Mouse (Mus musculus) thymus, adult 2 months (tissue): ENCODE measurements around the gene Gm10153. TPM values are rescaled to one million over a fixed set of nuclear protein-coding genes. Genes with fewer than 3 reads are reported as not detected.
"Not testable (repeated sequence)": the region's sequence is repeated elsewhere in the genome, so short reads cannot be mapped to it uniquely, and the experiment has no call there.

Experiments used
- DNase-seq: peaks from one replicate; pipeline ENCODE4 v3.0.0; 2021
- H3K27ac ChIP-seq: fragments of 200-500 bp; 2 replicates; pipeline ENCODE4 v1.5.1; 2012; ENCODE audit warnings: low read length, control low read depth; ENCODE audit not compliant: control insufficient read depth, insufficient read depth
- H3K27me3 ChIP-seq: fragments of 200-500 bp; 2 replicates; pipeline ENCODE4 v1.6.1; 2012; ENCODE audit warnings: mild to moderate bottlenecking, low read length, moderate library complexity, mixed read lengths; ENCODE audit not compliant: control insufficient read depth, insufficient read depth
- H3K36me3 ChIP-seq: fragments of 200-500 bp; 2 replicates; pipeline ENCODE4 v1.6.1; 2012; ENCODE audit warnings: mild to moderate bottlenecking, low read length, moderate library complexity; ENCODE audit not compliant: control insufficient read depth, insufficient read depth
- H3K4me1 ChIP-seq: fragments of 200-500 bp; replicated peaks from 2 replicates; pipeline ENCODE4 v1.6.1; 2012; ENCODE audit warnings: low read length; ENCODE audit not compliant: control insufficient read depth, insufficient read depth
- H3K4me3 ChIP-seq: fragments of 200-500 bp; 2 replicates; pipeline ENCODE4 v1.5.1; 2012; ENCODE audit warnings: mild to moderate bottlenecking, low read length, control low read depth, moderate library complexity; ENCODE audit not compliant: control insufficient read depth, insufficient read depth
- CTCF ChIP-seq: fragments of 200-500 bp; IDR thresholded peaks from 2 replicates; pipeline ENCODE4 v1.5.1; 2012; ENCODE audit warnings: mild to moderate bottlenecking, control low read depth, low read length, moderate library complexity, borderline replicate concordance; ENCODE audit not compliant: control insufficient read depth, poor library complexity, insufficient read depth; ENCODE audit errors: extremely low read depth
- POLR2A ChIP-seq: fragments of 200-500 bp; IDR thresholded peaks from 2 replicates; pipeline ENCODE4 v1.6.1; 2012; ENCODE audit warnings: mild to moderate bottlenecking, low read length, control low read depth, moderate library complexity; ENCODE audit not compliant: control insufficient read depth, poor library complexity, insufficient read depth; ENCODE audit errors: extremely low read depth
- WGBS: fragments of 180-500 bp; shearing (Covaris S2); methylation state at CpG from one replicate; pipeline ENCODE4 v1.1.7; 2018; 5-methylcytosine and 5-hydroxymethylcytosine counted together
- polyA plus RNA-seq: library from polyadenylated mRNA; depleted of rRNA; stranded (reverse); fragments of >200 nt; gene quantifications from 2 replicates; pipeline ENCODE4 v1.2.3, GENCODE M21; 2012

Gene Gm10153
- polyA plus RNA-seq, 1 experiment, result not detected

DNA sequence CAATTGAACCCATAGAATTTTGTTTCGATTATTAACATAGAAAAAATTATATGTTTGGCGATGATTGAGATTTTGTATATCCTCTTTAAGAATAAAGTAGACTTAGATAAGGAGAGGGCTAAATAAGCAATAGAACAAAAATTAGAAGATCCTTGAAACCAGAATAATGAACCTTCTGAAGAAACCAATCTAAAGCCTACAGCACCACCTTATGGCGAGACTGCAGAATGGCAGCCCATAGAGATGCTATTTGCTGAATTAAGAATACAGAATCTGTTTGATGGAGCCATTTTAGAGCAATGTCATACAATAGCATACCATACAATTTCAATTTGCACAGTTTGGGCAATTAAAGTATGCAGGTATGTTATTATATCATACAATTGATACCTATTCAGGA is 20.4 kb downstream of the Gm10153 start:
- TF ChIP-seq POLR2A, result no peak
- TF ChIP-seq CTCF, result no peak
- 52% methylated on average over 3 of the region's 3 CpGs for WGBS
- Histone ChIP-seq H3K27me3 (no peaks in the 10 kb centered on the region), H3K4me1 (no peaks in the 10 kb centered on the region), H3K36me3 (no peaks in the 10 kb centered on the region), H3K27ac (no peak overlapping the region), H3K4me3 (no peak overlapping the region)
- no peak for DNase-seq

DNA sequence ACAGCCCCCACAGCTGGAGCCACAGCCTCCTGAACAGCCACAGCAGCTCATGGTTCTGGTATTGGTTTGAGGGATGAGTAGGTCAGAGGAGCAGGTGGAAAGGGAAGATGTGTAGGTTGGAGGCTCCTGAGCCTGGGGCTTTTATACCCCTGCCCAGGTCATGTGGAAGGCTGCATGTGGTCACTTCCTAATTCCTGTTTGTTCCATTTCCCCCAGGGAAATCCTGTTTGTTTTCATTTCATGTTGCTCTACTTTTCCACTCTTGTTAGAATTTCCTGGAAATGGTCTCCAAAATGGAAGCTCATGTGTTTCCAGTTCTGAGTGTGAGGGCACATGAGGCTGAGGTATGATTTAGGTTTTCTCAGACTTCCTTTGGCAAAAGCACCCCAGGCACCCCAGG is 24.6 kb downstream of the Gm10153 start, which contains the start of gene Gm4553:
Gm4553 (minus strand) TSS at position 101 of the 400 bp plus-strand sequence.
- not testable (repeated sequence) for H3K4me3 ChIP-seq, H3K27ac ChIP-seq, H3K36me3 ChIP-seq, H3K27me3 ChIP-seq, DNase-seq, H3K4me1 ChIP-seq

DNA sequence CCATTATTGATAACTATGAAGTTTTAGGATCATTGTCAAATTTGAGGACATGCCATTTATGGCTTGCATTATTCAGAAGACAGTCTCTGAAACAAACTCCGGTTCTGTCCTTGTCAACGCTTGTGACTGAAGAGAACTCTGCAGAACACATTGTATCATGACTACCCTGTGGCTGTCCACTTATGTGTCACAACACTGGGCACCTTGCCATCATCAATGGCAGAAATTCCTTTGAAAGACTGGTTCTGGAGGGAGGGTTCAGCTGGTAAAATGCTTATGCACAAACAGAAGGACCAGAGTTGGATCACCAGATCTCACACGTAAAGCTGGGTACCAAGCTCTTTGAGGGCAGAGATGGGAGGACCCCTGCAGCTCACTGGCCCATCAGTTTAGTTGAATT is 30.8 kb downstream of the Gm10153 start:
- TF ChIP-seq POLR2A (no peak), CTCF (no peak)
- H3K27me3 ChIP-seq, result no peaks in the 10 kb centered on the region
- no peaks in the 10 kb centered on the region for H3K4me1 ChIP-seq
- H3K27ac ChIP-seq, result no peak overlapping the region
- 98% methylated on average over 3 of the region's 3 CpGs for WGBS
- H3K36me3 ChIP-seq, result no peaks in the 10 kb centered on the region
- DNase-seq, result no peak
- H3K4me3 ChIP-seq, result no peak overlapping the region

DNA sequence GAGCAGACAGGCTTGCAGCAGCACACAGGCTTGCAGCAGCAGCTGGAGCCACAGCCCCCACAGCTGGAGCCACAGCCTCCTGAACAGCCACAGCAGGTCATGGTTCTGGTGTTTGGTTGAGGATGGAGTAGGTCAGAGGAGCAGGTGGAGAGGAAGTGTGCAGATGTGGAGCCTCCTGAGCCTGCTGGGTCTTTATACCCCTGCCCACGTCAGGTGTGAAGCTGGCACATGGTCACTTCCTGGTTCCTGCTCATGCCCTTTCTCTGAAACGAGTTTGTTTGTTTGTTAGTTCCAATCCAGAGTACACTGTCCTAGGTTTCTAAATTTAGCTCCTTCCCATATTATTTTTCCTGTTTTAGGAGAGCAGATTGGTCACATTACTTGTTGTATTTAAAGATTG is 33.2 kb downstream of the Gm10153 start, which contains the start of gene Gm29735:
Gm29735 (minus strand) TSS at position 101 of the 400 bp plus-strand sequence.
- not testable (repeated sequence) for H3K27me3 ChIP-seq, H3K27ac ChIP-seq, H3K4me3 ChIP-seq, DNase-seq, H3K36me3 ChIP-seq, H3K4me1 ChIP-seq
- 3% methylated on average over 2 of the region's 2 CpGs for WGBS

DNA sequence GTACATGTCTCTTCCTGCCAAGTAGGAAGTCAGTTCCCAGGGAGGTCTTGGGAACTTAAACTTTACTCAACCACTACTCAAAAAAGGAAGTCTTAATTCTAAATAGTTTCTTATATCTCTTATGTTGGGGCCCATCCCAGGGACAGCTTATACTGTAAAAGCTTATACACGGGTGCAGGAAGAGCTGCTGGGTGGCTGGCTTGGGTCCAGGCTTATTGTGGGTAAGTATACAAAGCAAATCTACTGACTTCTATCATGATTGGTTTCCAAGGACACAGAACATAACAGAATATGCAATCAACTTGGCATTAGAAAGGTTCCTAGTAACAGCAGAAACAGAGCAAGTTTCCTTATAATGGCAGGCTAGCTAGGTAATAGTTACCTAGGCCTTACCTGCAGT is 34.9 kb downstream of the Gm10153 start:
- no peak overlapping the region for H3K27ac ChIP-seq
- 2% methylated on average over 1 of the region's 1 CpGs for WGBS
- H3K27me3 ChIP-seq, result no peaks in the 10 kb centered on the region
- H3K4me1 ChIP-seq, result no peaks in the 10 kb centered on the region
- no peak for DNase-seq
- H3K36me3 ChIP-seq, result no peaks in the 10 kb centered on the region
- TF ChIP-seq POLR2A, result no peak
- no peak for TF ChIP-seq CTCF
- H3K4me3 ChIP-seq, result no peak overlapping the region

DNA sequence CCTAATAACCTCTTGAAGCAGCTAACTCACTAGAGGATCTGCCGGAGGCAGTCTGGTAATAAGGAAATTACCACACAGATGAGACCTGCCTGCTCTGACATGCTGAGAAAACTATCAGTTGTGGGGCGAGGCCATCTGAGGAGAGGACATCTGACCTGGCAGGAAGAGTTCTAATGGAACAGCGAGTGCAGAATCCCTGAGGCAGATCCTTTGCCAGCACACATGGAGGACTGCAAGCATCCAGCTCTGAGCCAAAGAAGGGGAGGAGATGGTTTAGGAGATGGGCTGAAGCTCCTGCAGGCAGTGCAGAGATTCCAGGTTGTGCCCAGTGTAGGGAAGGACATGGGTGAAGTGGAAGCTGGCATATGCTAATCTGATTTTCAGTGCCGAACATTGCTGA is 38.0 kb downstream of the Gm10153 start:
- Histone ChIP-seq H3K36me3 (no peaks in the 10 kb centered on the region), H3K4me3 (no peak overlapping the region), H3K27ac (no peak overlapping the region), H3K27me3 (no peaks in the 10 kb centered on the region), H3K4me1 (no peaks in the 10 kb centered on the region)
- no peak for TF ChIP-seq CTCF
- TF ChIP-seq POLR2A, result no peak
- 93% methylated on average over 4 of the region's 4 CpGs for WGBS
- no peak for DNase-seq

DNA sequence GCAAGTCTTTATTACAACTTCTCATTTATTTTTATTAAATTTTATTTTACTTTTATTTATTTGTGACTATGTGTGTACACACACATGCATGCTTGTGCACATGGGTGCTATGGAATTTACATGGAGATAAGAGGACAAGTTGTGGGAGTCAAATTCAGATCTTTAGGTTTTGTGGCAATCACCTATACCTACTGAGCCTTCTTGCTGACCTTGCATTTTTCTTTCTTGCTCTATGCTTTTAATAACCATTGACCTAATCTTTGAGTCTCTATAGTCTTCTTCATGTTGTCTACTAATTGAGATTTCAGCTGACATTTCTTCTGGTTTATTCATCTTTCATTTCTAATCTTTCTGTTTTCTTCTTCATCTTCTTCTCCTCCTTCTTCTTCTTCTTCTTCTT is 41.6 kb downstream of the Gm10153 start:
- Histone ChIP-seq H3K36me3 (no peaks in the 10 kb centered on the region), H3K27ac (no peak overlapping the region)
- DNase-seq, result no peak

More for the DNA sequence above, 41.6 kb downstream of the Gm10153 start:
- TF ChIP-seq POLR2A, result no peak
- TF ChIP-seq CTCF, result no peak
- H3K4me3 ChIP-seq, result no peak overlapping the region
- H3K4me1 ChIP-seq, result no peaks in the 10 kb centered on the region
- H3K27me3 ChIP-seq, result no peaks in the 10 kb centered on the region
